Mouse (Mus musculus): Measurements from ENCODE around the gene Fbxo27.

DNA sequence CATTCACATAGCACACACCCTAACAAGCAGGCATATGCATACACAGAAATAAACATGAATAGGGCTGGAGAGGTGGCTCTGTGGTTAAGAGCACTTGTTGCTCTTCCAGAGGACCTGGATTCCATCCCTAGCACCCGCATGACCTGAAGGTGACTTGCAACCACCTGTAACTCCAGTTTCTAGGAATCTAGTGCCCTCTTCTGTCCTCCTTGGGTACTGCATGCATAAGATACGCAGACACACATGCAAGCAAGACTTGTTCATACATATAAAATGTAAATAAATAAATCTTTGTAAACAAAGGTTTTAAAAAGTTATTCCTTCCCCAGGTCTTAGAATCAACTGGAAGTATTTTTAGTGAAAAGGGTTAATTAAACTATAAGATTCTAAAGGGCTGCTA lies 41.5 kb upstream of the Fbxo27 start:
- TF ChIP-seq ZNF384 (IDR thresholded peaks at IDR 0.05; ENCODE audit: low read depth, low read length) (no peak), CHD2 (IDR thresholded peaks at IDR 0.05; ENCODE audit: low read depth, low read length) (no peak)

Measured in ES-E14 (cell line).